Mouse (Mus musculus): Measurements from ENCODE around the gene Atoh8. TPM values are rescaled to one million over a fixed set of nuclear protein-coding genes. Genes with fewer than 3 reads are reported as not detected.
A peak's percentile ranks its signal among the peaks of the same experiment; 100 is the strongest.

Gene Atoh8
- polyA plus RNA-seq (2016; fragmentation: Nextera tagmentation; extraction: Ambion mirVana), result 15.9 and 16.6 TPM in 2 replicates

GRCm38 (mm10) chr6:72235098-72235806 is at the start of gene Atoh8:
Gene Atoh8, minus strand, starts transcription at chr6:72235577.
- H3K4me3 ChIP-seq, result peak within 1 kb of the TSS; percentile 78
- peaks cover 88% of the 10 kb centered on the region for H3K27me3 ChIP-seq (ENCODE audit: insufficient read depth, poor library complexity, severe bottlenecking)
- peaks cover 79% of the 10 kb centered on the region for H3K4me1 ChIP-seq (replicated peaks)

DNA sequence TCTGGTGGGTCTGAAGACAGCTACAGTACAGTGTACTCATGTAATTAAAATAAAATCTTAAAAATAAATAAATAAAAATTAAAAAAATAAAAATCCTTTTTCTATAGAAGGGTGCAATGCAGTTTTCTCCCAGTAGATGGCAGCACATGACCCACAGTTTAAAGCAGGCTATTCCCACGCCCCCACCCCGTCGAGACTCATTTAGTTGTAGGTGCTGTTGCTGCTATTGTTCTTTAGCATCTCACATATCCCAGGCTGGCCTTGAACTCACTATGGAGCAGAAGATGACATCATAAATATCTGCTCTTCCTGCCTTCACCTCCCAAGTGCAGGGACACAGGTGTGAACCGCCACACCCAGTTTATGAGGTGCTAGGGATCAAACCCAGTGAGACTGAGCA is 48.5 kb upstream of the Atoh8 start:
- H3K27ac ChIP-seq, result no peak overlapping the region
- no peaks in the 10 kb centered on the region for H3K36me3 ChIP-seq
- peak; percentile 12 for DNase-seq (ENCODE audit: low spot score)
- H3K4me3 ChIP-seq, result no peak overlapping the region
- WGBS, result 28% methylated on average over 4 of the region's 4 CpGs
- no peaks in the 10 kb centered on the region for H3K9me3 ChIP-seq
- no peaks in the 10 kb centered on the region for H3K27me3 ChIP-seq (ENCODE audit: insufficient read depth, poor library complexity, severe bottlenecking)
- H3K4me1 ChIP-seq (replicated peaks), result peaks cover 10% of the 10 kb centered on the region; the same call in 1 of the 2 replicates

More at GRCm38 (mm10) chr6:72235098-72235806, at the start of gene Atoh8:
- Histone ChIP-seq H3K9me3 (no peaks in the 10 kb centered on the region), H3K27ac (peak within 1 kb of the TSS; percentile 88), H3K36me3 (no peaks in the 10 kb centered on the region)
- WGBS, result under 1% methylated on average over 68 of the region's 68 CpGs
- peak; percentile 82 for DNase-seq (ENCODE audit: low spot score)

DNA sequence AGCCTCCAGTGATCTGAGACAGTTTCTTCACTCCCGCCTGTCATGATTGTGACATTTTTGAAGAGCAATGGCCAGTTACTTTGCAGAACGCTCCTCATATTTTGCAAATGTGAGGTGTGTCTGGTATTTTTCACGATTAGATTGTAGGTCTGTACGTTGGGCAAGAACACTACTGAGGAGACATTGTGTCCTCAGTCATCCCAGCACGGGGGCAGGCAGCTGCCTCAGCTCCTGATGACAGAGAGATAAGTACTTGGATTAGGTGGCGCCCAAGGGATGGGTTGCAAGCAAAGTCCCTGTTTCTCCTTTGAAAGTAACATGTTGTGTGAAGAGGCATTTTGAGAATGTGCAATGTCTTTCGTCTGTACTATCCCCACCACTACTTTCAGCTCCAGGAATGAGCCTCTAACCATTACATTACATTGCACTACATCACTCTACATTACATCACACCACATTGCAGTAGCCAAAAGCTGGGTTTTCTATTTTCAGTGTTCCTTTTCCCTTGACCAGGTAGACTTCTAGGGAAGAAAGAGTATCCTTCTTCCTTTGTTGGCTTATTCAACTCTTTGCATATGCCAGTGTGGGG is 45.1 kb upstream of the Atoh8 start:
- Histone ChIP-seq H3K27me3 (ENCODE audit: insufficient read depth, poor library complexity, severe bottlenecking) (no peaks in the 10 kb centered on the region), H3K36me3 (no peaks in the 10 kb centered on the region), H3K27ac (no peak overlapping the region), H3K4me1 (replicated peaks) (peaks cover 8% of the 10 kb centered on the region; the same call in 1 of the 2 replicates), H3K9me3 (0 out of 2 replicates have a peak, but pooled peaks cover 2% of the 10 kb centered on the region), H3K4me3 (no peak overlapping the region)
- 76% methylated on average over 7 of the region's 7 CpGs for WGBS
- DNase-seq (ENCODE audit: low spot score), result no peak

- no peak for DNase-seq (ENCODE audit: low spot score)
These were observed 44.1 kb upstream of the Atoh8 start for GRCm38 (mm10) chr6:72279505-72279904.

GRCm38 (mm10) chr6:72278835-72279234 is 43.5 kb upstream of the Atoh8 start:
- H3K4me3 ChIP-seq, result no peak overlapping the region
- 0 out of 2 replicates have a peak, but pooled peaks cover 2% of the 10 kb centered on the region for H3K9me3 ChIP-seq
- no peaks in the 10 kb centered on the region for H3K36me3 ChIP-seq
- DNase-seq (ENCODE audit: low spot score), result no peak
- WGBS, result 72% methylated on average over 4 of the region's 4 CpGs
- peaks cover 8% of the 10 kb centered on the region; the same call in 1 of the 2 replicates for H3K4me1 ChIP-seq (replicated peaks)
- peak overlapping the region; percentile 40; the same call in 1 of the 2 replicates for H3K27ac ChIP-seq
- H3K27me3 ChIP-seq (ENCODE audit: insufficient read depth, poor library complexity, severe bottlenecking), result no peaks in the 10 kb centered on the region

More at GRCm38 (mm10) chr6:72279505-72279904, 44.1 kb upstream of the Atoh8 start:
- Histone ChIP-seq H3K4me1 (replicated peaks) (peaks cover 8% of the 10 kb centered on the region; the same call in 1 of the 2 replicates), H3K36me3 (no peaks in the 10 kb centered on the region), H3K9me3 (0 out of 2 replicates have a peak, but pooled peaks cover 2% of the 10 kb centered on the region), H3K27me3 (ENCODE audit: insufficient read depth, poor library complexity, severe bottlenecking) (no peaks in the 10 kb centered on the region), H3K4me3 (no peak overlapping the region), H3K27ac (no peak overlapping the region)
- 85% methylated on average over 7 of the region's 7 CpGs for WGBS

GRCm38 (mm10) chr6:72277508-72278166 is 42.3 kb upstream of the Atoh8 start:
- peaks cover 12% of the 10 kb centered on the region; the same call in 1 of the 2 replicates for H3K4me1 ChIP-seq (replicated peaks)
- no peak for DNase-seq (ENCODE audit: low spot score)
- H3K27ac ChIP-seq, result peak overlapping the region; percentile 59
- no peak overlapping the region for H3K4me3 ChIP-seq
- H3K9me3 ChIP-seq, result 0 out of 2 replicates have a peak, but pooled peaks cover 2% of the 10 kb centered on the region
- H3K36me3 ChIP-seq, result no peaks in the 10 kb centered on the region
- no peaks in the 10 kb centered on the region for H3K27me3 ChIP-seq (ENCODE audit: insufficient read depth, poor library complexity, severe bottlenecking)
- WGBS, result 84% methylated on average over 9 of the region's 9 CpGs

GRCm38 (mm10) chr6:72276972-72277441 is 41.6 kb upstream of the Atoh8 start:
- 82% methylated on average over 13 of the region's 13 CpGs for WGBS
- Histone ChIP-seq H3K27ac (peak overlapping the region; percentile 59), H3K36me3 (no peaks in the 10 kb centered on the region)

GRCm38 (mm10) chr6:72276141-72276540 is 40.8 kb upstream of the Atoh8 start:
- no peak overlapping the region for H3K4me3 ChIP-seq
- no peak for DNase-seq (ENCODE audit: low spot score)
- 0 out of 2 replicates have a peak, but pooled peaks cover 2% of the 10 kb centered on the region for H3K9me3 ChIP-seq

More at GRCm38 (mm10) chr6:72276972-72277441, 41.6 kb upstream of the Atoh8 start:
- Histone ChIP-seq H3K4me3 (no peak overlapping the region), H3K27me3 (ENCODE audit: insufficient read depth, poor library complexity, severe bottlenecking) (no peaks in the 10 kb centered on the region), H3K9me3 (0 out of 2 replicates have a peak, but pooled peaks cover 2% of the 10 kb centered on the region), H3K4me1 (replicated peaks) (peaks cover 12% of the 10 kb centered on the region; the same call in 1 of the 2 replicates)
- no peak for DNase-seq (ENCODE audit: low spot score)

DNA sequence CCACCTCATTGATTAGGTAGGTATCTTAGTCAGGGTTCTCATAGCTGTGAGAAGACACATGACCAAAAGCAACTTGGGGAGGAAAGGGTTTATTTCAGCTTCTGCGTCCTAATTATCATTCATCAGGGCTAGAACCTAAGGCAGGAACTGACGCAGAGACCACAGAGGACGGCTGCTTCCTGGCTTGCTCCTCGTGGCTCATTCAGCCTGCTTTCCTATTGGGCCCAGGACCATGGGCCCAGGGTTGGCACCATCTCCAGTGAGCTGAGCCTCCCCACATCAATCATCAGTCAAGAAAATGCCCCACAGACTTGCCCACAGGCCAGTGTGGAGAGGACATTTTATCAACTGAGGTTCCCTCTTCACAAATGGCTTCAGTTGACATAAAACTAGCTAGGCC is 40.1 kb upstream of the Atoh8 start:
- 78% methylated on average over 4 of the region's 4 CpGs for WGBS
- Histone ChIP-seq H3K4me1 (replicated peaks) (peaks cover 12% of the 10 kb centered on the region; the same call in 1 of the 2 replicates), H3K36me3 (no peaks in the 10 kb centered on the region), H3K27ac (no peak overlapping the region), H3K9me3 (0 out of 2 replicates have a peak, but pooled peaks cover 2% of the 10 kb centered on the region), H3K4me3 (no peak overlapping the region), H3K27me3 (ENCODE audit: insufficient read depth, poor library complexity, severe bottlenecking) (no peaks in the 10 kb centered on the region)
- DNase-seq (ENCODE audit: low spot score), result no peak

More at GRCm38 (mm10) chr6:72276141-72276540, 40.8 kb upstream of the Atoh8 start:
- Histone ChIP-seq H3K27me3 (ENCODE audit: insufficient read depth, poor library complexity, severe bottlenecking) (no peaks in the 10 kb centered on the region), H3K27ac (no peak overlapping the region), H3K36me3 (no peaks in the 10 kb centered on the region), H3K4me1 (replicated peaks) (peaks cover 12% of the 10 kb centered on the region; the same call in 1 of the 2 replicates)
- WGBS, result 90% methylated on average over 6 of the region's 6 CpGs

DNA sequence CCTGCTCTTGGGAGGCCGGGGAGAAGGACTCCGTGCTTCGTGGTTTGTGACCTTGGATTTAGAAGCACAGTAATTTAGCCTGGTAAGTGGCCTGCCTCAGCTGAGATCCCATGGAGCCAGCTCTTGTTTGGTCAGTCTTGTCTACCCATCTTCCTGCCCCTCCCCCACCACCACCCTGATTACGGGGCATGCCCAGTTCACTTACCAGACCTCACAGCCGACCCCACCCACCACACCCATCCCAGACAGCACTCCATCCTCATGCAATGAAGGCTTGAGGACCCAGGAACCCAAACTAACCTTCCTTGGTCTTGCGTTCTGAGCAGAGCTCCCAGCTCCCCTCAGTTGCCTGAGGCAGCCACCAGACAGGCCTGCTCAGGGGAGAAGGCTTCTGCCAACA is 37.8 kb upstream of the Atoh8 start:
- no peak for DNase-seq (ENCODE audit: low spot score)
- Histone ChIP-seq H3K9me3 (0 out of 2 replicates have a peak, but pooled peaks cover 2% of the 10 kb centered on the region), H3K4me3 (no peak overlapping the region), H3K4me1 (replicated peaks) (peaks cover 18% of the 10 kb centered on the region), H3K36me3 (no peaks in the 10 kb centered on the region), H3K27ac (no peak overlapping the region), H3K27me3 (ENCODE audit: insufficient read depth, poor library complexity, severe bottlenecking) (no peaks in the 10 kb centered on the region)
- WGBS, result 82% methylated on average over 6 of the region's 6 CpGs

GRCm38 (mm10) chr6:72272161-72272696 is 36.9 kb upstream of the Atoh8 start:
- H3K27ac ChIP-seq, result no peak overlapping the region
- H3K4me1 ChIP-seq (replicated peaks), result peaks cover 16% of the 10 kb centered on the region
- WGBS, result 84% methylated on average over 10 of the region's 10 CpGs
- 0 out of 2 replicates have a peak, but pooled peaks cover 2% of the 10 kb centered on the region for H3K9me3 ChIP-seq
- H3K27me3 ChIP-seq (ENCODE audit: insufficient read depth, poor library complexity, severe bottlenecking), result no peaks in the 10 kb centered on the region
- no peak overlapping the region for H3K4me3 ChIP-seq
- DNase-seq (ENCODE audit: low spot score), result no peak
- H3K36me3 ChIP-seq, result no peaks in the 10 kb centered on the region

DNA sequence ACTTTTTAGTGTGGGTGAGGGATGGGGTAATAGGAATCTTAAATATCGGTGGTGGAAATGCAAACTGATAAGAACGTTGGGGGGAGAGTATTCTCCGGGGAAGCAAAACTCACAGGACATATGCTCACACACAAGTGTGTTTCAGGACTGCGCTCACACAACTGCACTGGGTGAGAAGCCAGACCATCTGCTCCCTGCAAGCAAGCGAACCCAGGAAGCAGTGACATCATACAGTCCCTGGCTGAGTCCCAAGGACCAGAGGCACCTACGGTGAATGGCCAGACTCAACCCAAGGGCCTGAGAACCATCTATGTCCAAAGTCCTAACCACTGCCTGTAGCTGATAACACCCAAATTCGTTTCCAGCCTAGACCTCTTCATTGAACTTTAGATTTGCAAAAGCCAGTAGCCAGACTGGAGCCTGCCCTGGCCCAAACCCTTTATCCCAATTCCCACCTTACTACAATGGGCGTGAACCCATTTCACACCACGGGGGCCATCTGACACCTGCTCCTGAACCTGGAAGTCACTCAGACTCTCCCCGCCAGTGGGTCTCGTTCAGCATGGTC is 35.7 kb upstream of the Atoh8 start:
- WGBS, result 85% methylated on average over 11 of the region's 11 CpGs

More for the DNA sequence above, 35.7 kb upstream of the Atoh8 start:
- Histone ChIP-seq H3K27ac (no peak overlapping the region), H3K4me3 (no peak overlapping the region), H3K4me1 (replicated peaks) (peaks cover 13% of the 10 kb centered on the region), H3K27me3 (ENCODE audit: insufficient read depth, poor library complexity, severe bottlenecking) (peaks cover 7% of the 10 kb centered on the region), H3K36me3 (no peaks in the 10 kb centered on the region), H3K9me3 (no peaks in the 10 kb centered on the region)
- no peak for DNase-seq (ENCODE audit: low spot score)

Data from hindbrain, embryonic 10.5 days (tissue).